Mouse (Mus musculus) brown adipose tissue, adult 24 weeks (tissue): ENCODE data around the gene Galns. TPM values are rescaled to one million over a fixed set of nuclear protein-coding genes. Genes with fewer than 3 reads are reported as not detected.

Experiments used
- H3K27ac ChIP-seq: fragments of 200-500 bp; replicated peaks from 2 replicates; pipeline ENCODE4 v1.5.1; 2012; ENCODE audit warnings: low read depth, mild to moderate bottlenecking, low read length
- H3K4me1 ChIP-seq: fragments of 200-500 bp; 2 replicates; pipeline ENCODE4 v1.6.1; 2012; ENCODE audit warnings: low read length, mixed read lengths; ENCODE audit not compliant: control insufficient read depth, insufficient read depth, insufficient read length
- H3K4me3 ChIP-seq: fragments of 200-500 bp; 2 replicates; pipeline ENCODE4 v1.5.1; 2012; ENCODE audit warnings: low read depth, mild to moderate bottlenecking, low read length, moderate library complexity; ENCODE audit not compliant: insufficient read depth
- polyA plus RNA-seq: library from polyadenylated mRNA; stranded (reverse); fragments of >200 nt; gene quantifications from 2 replicates; pipeline ENCODE4 v1.2.4, GENCODE M21; 2012; ENCODE audit not compliant: missing spikeins, insufficient read depth, insufficient read length

Gene Galns
- polyA plus RNA-seq, 1 experiment = 1.9 TPM

DNA sequence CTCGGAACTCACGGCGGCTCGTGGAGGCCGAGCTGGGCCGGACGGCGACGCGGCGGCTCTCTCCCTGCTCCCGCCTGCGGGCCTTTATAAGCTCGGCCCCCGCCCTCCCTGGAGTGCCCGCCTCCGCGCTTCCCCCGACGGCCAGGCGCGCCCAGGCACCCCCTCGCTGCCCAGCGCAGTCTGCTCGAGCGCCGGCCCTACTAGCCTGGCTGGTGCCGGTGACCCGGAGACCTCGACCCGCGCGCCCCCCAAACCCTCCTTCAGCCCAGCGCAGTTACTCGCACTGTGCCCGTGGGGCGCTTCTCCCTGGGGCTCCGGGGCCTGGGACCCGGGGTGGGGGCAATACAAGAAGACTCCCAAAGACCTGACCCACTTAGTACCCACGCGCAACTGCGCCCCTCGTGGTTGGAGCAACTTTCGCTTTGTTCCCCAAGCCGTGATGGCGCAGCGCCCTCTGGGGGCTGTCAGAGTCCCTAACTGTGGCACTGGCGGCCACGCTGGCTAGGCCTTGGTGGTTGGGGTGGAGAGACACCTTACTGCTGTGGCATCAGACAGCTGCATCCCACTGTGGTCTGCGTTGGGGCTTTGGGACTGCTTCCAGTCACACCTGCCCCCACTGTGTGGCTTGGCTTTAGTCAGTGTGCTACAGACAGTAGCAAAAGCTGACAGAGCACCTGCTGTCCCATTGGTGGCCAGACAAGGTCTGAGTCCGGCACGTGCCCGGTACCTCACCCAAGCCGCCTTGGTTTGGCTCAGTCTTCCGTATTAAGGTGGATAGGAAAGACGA, 59.8 kb downstream of the Galns start, which contains the start of gene Piezo1:
Gene Piezo1 (minus strand): TSS at position 65 of the 787 bp plus-strand sequence.
- Histone ChIP-seq H3K4me3 (peak within 1 kb of the TSS; percentile 85), H3K27ac (peak within 1 kb of the TSS; percentile 83), H3K4me1 (peaks cover 29% of the 10 kb centered on the region)

DNA sequence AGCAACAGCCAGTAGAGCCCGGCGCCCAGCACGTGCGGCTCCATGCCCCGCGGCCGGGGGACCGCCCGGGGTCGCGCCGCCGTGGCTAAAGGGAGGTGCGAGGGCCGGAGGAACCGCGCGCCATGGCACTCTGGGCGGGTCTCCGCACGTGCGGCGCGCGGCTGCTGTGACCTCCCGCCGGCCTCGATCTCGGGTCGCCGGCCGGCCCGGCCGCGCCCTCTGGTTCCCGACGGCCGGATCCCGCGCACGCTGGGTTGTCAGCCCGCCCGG, 60.3 kb downstream of the Galns start:
- peak overlapping the region; percentile 85 for H3K4me3 ChIP-seq
- H3K27ac ChIP-seq = peak overlapping the region; percentile 83
- H3K4me1 ChIP-seq = peaks cover 27% of the 10 kb centered on the region

DNA sequence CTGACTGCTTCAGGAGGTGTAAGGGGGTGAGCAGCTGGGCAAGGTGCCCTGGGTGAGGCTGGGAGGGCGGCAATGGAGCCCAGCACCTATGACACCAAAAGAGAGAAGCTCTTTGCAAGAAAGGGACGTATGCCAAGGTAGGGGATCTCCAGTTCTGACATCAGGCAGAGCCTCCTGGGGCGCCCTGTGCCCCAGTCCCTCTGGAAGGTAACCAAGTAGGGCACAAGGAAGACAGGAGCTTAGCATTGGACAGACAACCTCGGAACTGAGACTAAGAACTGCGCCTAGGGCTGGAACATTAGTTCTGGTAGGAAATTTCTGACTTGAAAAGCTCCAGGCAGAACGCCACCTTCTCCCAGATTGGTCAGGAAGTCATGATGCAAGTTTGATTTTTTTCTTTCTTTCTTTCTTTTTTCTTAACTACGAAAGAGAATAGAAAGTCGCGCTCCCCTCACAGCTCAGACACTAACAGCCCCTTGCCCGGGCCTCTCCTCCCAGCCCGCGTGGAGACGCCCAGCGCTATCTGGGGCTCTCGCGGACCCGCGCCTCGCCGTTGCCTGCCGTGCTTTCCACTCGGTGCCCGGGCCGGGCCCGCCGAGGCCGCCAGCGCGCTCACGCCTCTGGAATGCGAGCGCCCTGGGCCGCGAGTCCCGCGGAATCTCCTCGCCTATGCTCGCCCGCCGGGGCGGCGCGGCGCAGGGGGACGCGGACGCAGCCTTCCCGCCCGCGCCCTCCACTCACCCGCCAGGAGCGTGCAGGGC, 60.8 kb downstream of the Galns start:
- peaks cover 29% of the 10 kb centered on the region for H3K4me1 ChIP-seq
- H3K4me3 ChIP-seq = peak overlapping the region; percentile 85
- peak overlapping the region; percentile 83 for H3K27ac ChIP-seq

DNA sequence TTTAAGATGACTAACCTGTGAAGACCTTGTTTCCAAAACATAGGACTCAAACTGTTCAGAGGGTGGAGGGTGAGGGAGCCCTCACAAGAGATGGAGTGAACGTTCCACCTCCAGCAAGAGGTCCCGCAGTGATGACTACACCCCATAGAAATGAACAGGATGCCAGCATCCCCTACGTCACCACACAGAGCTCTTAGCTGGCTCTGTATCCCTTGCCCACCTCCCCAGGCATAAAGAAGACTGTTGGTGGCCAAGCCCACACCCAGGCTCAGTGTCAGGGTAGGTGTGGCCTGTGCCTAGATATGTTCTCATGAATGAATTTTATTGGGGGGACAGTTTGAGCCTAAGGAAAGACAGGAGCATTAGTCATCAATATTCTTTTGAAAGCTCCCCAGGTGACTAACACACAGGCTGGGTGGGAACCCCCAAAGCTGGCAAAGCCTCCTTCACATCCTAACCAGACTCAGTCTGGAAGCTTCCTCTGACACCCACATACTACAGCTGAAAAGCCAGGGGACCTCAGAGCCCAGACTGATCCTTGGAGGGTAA, 62.3 kb downstream of the Galns start:
- H3K4me3 ChIP-seq = peak overlapping the region; percentile 45
- peak overlapping the region; percentile 80 for H3K27ac ChIP-seq
- peaks cover 32% of the 10 kb centered on the region for H3K4me1 ChIP-seq

DNA sequence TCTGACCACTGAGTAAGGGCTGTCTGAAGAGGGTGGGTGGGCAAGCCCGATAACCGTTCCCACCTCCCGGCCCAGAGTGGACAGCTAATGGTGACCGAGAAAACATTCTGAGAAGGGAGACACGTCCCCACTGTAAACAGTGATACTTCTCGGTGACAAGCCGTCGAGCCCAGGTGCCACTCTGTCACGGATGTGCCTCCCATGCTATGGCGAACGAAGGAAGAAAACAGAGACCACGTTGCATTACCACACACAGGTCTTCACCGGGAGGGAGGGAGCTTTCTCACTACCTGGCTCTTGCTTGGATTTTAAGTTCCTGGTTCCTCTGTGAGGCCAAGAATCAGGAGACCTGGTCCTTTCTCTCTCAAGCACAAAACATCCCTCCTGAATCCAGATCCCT, 62.9 kb downstream of the Galns start:
- Histone ChIP-seq H3K4me1 (peaks cover 33% of the 10 kb centered on the region), H3K4me3 (peak overlapping the region; percentile 45), H3K27ac (peak overlapping the region; percentile 80)

DNA sequence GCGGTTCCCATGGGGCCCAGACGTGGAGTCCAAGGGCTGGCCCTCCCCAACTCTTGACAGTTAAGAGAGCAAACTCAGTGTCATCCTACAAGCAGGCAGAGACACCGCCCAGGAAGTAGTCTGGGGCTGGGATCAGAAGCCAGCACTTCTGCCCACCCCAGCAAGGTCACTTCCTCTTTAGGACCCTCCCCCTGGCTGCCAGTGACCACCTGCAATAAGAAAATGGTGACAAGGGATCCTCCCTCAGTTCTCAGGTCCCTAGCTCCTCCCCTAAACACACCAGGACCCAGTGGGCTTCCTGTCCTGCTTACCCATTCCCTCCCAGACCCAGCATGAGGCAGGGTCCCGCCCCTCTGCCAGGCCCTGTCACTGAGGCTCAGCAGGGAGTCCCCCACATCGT, 63.4 kb downstream of the Galns start:
- Histone ChIP-seq H3K27ac (peak overlapping the region; percentile 80), H3K4me3 (peak overlapping the region; percentile 45), H3K4me1 (peaks cover 34% of the 10 kb centered on the region)

DNA sequence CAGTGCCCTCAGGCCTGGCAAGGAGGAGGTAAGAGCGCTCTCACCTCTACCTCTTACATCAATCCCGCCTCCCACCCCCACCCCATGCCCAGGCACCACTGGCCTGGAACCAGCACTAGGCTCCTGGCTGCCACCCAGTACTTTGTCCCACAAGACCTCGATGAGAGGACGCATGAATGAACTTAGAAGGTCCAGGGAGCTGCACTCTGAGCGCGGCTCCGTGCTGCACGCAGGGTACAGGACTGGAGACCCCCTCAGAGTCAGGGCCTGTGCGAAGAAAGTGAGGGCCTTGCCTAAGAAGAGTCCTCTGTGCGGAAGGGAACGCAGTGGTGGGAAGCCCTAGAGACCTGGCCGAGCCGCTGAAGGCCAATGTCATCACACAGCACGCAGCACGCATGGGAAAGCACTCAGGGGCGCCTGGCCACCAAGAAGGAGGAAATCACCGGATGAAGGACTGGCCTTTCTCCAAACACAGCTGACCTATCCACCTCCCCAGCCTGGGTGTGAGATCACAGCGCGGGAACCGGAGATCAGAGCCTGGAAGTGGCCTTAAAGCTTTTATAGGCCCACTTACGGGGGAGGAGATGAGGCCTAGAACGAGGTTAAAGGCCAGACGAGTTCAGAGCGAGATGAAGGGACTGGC, 64.3 kb downstream of the Galns start:
- H3K4me3 ChIP-seq = peak overlapping the region; percentile 45
- H3K4me1 ChIP-seq = peaks cover 37% of the 10 kb centered on the region
- peak overlapping the region; percentile 80 for H3K27ac ChIP-seq

DNA sequence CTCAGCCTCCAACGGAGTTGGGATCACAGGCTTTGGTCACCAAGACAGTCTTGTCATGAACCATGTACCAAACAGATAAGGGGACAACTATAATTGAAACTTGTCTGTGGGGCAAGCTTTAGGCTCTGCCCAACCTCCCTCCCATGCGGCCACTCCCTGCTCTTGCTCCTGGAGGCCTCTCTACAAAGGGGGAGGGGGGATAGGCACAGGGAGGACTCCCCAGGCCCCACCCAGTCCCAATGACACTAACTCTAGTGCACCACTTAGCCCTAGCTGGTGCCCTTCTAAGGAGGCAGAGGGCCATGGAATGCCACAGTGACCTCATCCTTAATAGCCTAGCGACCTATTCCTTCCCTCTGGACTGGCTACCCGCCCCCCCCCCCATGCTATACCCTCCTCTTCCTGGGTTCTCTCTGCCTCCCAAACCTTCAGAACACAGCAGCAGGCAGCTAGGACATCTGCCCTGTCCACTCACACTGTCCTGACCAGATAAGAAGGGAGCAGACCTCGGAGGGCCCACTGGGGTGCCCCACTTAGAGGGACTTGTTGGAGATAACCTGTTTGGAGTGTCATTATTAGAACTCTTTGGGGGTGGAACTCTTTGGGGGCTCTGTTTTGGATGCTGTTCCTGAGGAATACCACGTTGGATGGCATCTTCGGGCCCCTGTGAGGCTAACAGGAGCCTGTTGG, 65.1 kb downstream of the Galns start:
- H3K27ac ChIP-seq = peak overlapping the region; percentile 39

DNA sequence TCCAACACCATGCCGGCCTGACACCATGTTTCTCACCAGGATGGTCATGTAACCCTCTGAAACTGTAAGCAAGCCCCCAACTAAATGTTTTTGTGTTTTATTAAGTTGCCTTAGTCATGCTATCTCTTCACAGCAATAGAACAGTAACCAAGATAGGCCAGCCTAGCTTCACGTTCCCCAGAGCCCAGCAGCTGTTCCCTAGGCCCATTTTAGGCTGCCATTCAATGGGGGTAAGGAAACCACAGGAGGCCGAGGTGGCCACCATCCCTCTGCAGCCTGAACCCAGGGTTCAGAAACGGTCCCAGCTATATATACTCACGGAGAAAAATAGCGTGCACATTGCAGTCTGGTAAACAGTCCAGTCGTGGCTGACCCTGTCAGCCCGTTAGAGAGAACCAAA, 67.1 kb downstream of the Galns start:
- Histone ChIP-seq H3K4me3 (no peak overlapping the region), H3K4me1 (peaks cover 38% of the 10 kb centered on the region), H3K27ac (no peak overlapping the region)

More for the DNA sequence above, 65.1 kb downstream of the Galns start:
- Histone ChIP-seq H3K4me3 (no peak overlapping the region), H3K4me1 (peaks cover 39% of the 10 kb centered on the region)

DNA sequence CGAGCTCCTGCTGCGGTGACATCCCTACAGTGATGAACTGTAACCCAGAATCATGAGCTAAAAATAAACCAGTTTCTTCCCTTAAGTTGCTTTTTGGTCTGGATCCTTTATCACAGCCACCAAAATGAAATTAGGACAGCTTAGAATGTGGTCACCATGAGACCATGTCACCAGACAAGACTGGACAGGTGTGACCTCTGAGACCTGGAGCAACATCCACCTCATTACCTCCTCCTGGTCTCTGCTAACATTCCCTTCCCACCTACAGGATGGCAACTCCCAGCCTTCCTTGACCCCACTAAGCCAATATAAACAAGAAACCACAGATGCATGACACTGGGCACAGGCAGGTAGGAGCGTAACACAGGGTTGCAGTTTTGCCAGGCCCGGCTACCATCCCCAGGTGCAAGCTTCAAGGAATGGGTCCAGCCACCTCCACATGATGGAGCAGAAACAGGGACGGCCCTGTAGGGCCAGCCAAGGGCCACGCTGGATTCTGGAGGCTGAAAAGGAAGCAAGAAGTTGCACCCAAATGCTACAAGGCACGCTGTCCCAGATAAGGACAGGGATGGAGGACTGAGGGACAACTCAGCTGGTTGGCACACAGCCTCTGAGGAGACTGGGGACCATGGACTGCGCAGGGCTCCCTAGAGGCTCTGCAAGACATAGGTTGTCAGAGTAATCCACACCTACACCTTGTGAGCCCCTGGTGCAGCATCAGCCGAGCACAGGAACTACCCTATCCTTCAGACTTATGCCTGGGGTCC, 72.8 kb downstream of the Galns start:
- H3K4me3 ChIP-seq = no peak overlapping the region
- H3K27ac ChIP-seq = peak overlapping the region; percentile 33; the same call in 1 of the 2 replicates

DNA sequence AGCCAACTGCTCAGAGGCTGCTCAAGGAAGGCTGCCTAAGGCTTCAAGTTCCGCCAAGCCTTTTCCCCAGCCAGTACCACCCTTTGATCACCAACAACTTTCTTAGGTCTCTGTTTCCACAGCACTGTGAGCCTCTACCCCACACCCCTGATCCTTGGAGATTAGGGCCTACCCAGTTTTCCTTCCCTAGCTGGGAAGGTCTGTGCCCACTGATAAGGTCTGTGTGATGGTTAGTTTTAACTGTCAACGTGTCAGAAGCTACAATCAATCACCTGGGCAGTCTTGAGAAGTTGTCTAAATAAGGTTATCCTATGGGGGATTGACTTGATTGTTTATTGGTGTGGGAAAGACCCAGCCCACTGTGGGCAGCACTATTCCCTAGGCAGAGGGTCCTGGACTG, 73.5 kb downstream of the Galns start:
- Histone ChIP-seq H3K4me1 (peaks cover 49% of the 10 kb centered on the region), H3K4me3 (no peak overlapping the region), H3K27ac (peak overlapping the region; percentile 33)

More for the DNA sequence above, 72.8 kb downstream of the Galns start:
- H3K4me1 ChIP-seq = peaks cover 45% of the 10 kb centered on the region

DNA sequence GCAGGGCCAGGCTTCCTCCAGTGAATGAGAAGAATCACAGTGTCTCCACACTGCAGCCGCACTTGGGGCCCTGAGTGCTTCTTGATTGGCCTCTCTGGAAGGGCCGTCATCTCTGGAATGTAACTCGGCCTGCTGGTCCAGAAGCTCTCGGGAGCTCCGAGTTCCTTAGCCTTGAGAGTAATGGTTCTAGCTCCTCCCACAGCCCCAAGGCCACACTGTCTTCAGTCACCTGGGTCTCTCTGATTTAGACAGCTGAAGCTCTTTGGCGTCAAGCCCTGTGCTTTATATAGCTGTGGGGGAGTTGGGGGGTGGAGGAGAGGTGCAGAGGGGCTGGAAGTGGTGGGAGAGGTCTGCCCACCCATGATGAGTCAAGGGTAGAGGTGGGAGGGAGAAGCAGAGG, 74.2 kb downstream of the Galns start:
- no peak overlapping the region for H3K27ac ChIP-seq
- no peak overlapping the region for H3K4me3 ChIP-seq
- H3K4me1 ChIP-seq = peaks cover 52% of the 10 kb centered on the region

DNA sequence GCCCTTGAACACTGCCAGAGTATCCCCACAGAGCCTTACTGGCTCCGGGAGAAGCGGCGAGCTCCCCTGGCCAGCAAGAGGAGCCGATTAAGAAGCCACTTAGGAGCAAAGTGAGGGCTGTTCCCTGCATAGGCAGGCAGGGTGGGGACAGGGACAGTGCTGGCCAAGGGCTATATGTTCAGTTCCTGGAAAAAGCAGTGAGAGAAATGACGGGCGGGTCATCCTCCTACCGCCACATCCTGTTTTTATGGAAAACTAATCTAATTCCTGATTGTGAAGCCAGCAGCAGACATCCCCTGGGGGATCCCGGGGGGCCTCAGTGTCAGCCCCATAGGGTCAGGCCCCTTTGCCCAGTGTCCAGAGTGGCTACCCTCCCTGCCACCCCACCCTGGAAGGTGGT, 80.0 kb downstream of the Galns start:
- H3K27ac ChIP-seq = peak overlapping the region; percentile 85
- H3K4me3 ChIP-seq = 0 out of 2 replicates have a peak overlapping the region, but pooled peaks have one; percentile 15
- H3K4me1 ChIP-seq = peaks cover 53% of the 10 kb centered on the region

DNA sequence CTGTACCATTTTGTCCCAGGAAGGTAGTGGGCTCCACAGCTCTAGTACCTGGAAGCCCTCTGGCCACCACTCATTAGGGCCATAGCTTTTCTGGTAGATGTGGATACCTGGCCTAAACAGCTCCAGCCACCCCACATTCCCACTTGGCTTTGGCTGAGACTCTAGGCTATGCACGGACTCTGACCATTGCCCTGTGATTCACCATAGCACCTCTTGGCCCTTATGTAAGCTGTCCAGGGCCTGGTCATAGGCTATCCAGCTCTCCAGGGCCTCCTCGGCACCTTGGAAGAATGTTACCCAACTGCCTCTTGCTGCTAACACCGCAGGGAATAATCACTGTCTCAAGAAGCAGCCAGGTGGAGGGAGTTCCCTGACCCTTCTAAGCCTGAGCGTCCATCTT, 82.1 kb downstream of the Galns start:
- Histone ChIP-seq H3K4me3 (no peak overlapping the region), H3K4me1 (peaks cover 70% of the 10 kb centered on the region), H3K27ac (no peak overlapping the region)
